Mouse (Mus musculus) forebrain, embryonic 13.5 days (tissue): ENCODE measurements around the gene Arntl. TPM values are rescaled to one million over a fixed set of nuclear protein-coding genes. Genes with fewer than 3 reads are reported as not detected.

Source experiments
- ATAC-seq: fragments of 200-750 bp; cut with Nextera tagmentation; 2 replicates; pipeline ENCODE4 v1.8.0; 2017
- H3K27ac ChIP-seq: fragments of 300-500 bp; sonication (generic); 2 replicates; pipeline ENCODE4 v1.5.1; 2015; ENCODE audit warnings: inconsistent platforms, mild to moderate bottlenecking, moderate library complexity
- H3K27me3 ChIP-seq: fragments of 300-500 bp; sonication (generic); 2 replicates; pipeline ENCODE4 v1.6.1; 2015; ENCODE audit warnings: mild to moderate bottlenecking, inconsistent platforms
- H3K36me3 ChIP-seq: fragments of 300-500 bp; sonication (generic); 2 replicates; pipeline ENCODE4 v1.6.1; 2015; ENCODE audit warnings: mild to moderate bottlenecking, inconsistent platforms; ENCODE audit not compliant: poor library complexity, severe bottlenecking
- H3K4me1 ChIP-seq: fragments of 300-500 bp; sonication (generic); 2 replicates; pipeline ENCODE4 v1.6.1; 2015; ENCODE audit warnings: inconsistent platforms
- H3K4me2 ChIP-seq: fragments of 300-500 bp; sonication (generic); 2 replicates; pipeline ENCODE4 v1.6.1; 2015; ENCODE audit warnings: inconsistent platforms, mild to moderate bottlenecking, moderate library complexity
- H3K4me3 ChIP-seq: fragments of 300-500 bp; sonication (generic); 2 replicates; pipeline ENCODE4 v1.5.1; 2015; ENCODE audit warnings: mild to moderate bottlenecking, inconsistent platforms
- H3K9ac ChIP-seq: fragments of 300-500 bp; sonication (generic); 2 replicates; pipeline ENCODE4 v1.6.1; 2015; ENCODE audit warnings: mild to moderate bottlenecking, inconsistent platforms
- H3K9me3 ChIP-seq: fragments of 300-500 bp; sonication (generic); replicated peaks from 2 replicates; pipeline ENCODE4 v1.6.1; 2016; ENCODE audit warnings: inconsistent platforms
- WGBS: fragments of 180-500 bp; shearing (Covaris S2); methylation state at CpG from one replicate; pipeline ENCODE4 v1.1.7; 2015; 5-methylcytosine and 5-hydroxymethylcytosine counted together
- polyA plus RNA-seq: library from polyadenylated mRNA; unstranded; fragments of >200 nt; fragmentation: Nextera tagmentation; extraction: Ambion mirVana; gene quantifications from 2 replicates; pipeline ENCODE4 v1.2.1, GENCODE M21; 2015

Gene Arntl
- polyA plus RNA-seq, result 9.5 and 10.1 TPM in 2 replicates

GRCm38 (mm10) chr7:113206644-113207470 is at the start of gene Arntl:
TSS of gene Arntl (plus strand) at chr7:113207465.
- Histone ChIP-seq H3K4me3 (peak within 1 kb of the TSS; percentile 74), H3K27me3 (peaks cover 60% of the 10 kb centered on the region), H3K4me1 (peaks cover 17% of the 10 kb centered on the region), H3K9me3 (no peaks in the 10 kb centered on the region; the same call in 1 of the 2 replicates), H3K36me3 (no peaks in the 10 kb centered on the region), H3K4me2 (peak within 1 kb of the TSS; percentile 84), H3K27ac (peak within 1 kb of the TSS; percentile 76), H3K9ac (peak within 1 kb of the TSS; percentile 78)
- WGBS, result under 1% methylated on average over 52 of the region's 52 CpGs
- ATAC-seq, result peak; percentile 99

DNA sequence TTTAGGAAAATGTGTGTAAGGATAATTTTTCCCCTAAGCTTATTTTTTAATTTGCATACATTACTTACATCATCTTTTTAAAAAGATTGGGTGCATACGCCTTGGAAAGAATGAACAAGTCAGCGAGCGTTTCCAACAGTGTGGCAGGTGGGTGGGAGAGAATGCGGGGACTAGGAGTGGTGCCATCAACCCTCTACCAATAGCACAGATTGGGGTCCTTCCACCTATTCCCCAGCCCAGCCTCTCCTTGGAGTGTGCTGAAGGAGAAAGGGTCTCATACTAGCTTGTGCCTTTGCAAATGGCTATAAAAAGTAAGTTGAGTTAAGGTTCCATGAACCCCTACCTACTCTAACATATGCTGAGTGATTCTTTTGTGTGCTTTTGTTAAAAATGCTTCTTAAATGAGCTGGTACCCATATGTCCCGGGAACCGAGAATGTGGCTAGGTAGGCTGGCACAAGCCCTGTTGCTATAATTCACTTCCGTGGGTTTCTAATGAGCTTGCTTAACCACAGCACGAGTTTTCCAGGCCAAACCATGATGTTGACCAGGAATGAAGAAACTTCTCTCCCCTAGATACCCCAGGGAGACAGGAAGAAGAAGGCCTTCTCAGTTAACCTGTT is 46.1 kb upstream of the Arntl start:
- Histone ChIP-seq H3K4me3 (no peak overlapping the region), H3K4me2 (no peak overlapping the region), H3K9ac (no peak overlapping the region), H3K36me3 (no peaks in the 10 kb centered on the region), H3K9me3 (no peaks in the 10 kb centered on the region), H3K27me3 (no peaks in the 10 kb centered on the region), H3K27ac (no peak overlapping the region), H3K4me1 (peaks cover 12% of the 10 kb centered on the region)
- 92% methylated on average over 8 of the region's 8 CpGs for WGBS
- no peak for ATAC-seq

DNA sequence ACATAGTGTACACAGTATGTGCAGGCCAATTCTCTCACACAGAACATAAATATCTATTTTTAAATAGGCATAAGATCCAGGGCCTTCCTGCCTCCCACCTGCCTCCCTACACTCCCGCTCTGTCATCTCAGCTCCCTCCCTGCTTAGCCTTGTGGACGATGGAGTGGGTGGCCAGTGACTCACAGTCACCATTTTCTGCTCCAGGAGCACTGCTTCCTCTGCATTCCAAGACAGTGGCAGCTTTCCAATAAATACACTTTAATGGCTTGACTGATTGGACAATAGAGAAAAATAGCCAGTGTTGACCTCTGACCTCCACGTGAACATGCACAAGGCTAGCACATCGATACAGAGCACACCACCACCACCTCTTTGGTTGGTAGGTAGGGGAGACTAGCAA is 42.5 kb upstream of the Arntl start:
- Histone ChIP-seq H3K9ac (no peak overlapping the region), H3K27me3 (no peaks in the 10 kb centered on the region), H3K4me3 (no peak overlapping the region), H3K36me3 (no peaks in the 10 kb centered on the region), H3K27ac (no peak overlapping the region), H3K4me2 (no peak overlapping the region), H3K9me3 (no peaks in the 10 kb centered on the region), H3K4me1 (no peaks in the 10 kb centered on the region)
- ATAC-seq, result no peak
- WGBS, result 80% methylated on average over 4 of the region's 4 CpGs

DNA sequence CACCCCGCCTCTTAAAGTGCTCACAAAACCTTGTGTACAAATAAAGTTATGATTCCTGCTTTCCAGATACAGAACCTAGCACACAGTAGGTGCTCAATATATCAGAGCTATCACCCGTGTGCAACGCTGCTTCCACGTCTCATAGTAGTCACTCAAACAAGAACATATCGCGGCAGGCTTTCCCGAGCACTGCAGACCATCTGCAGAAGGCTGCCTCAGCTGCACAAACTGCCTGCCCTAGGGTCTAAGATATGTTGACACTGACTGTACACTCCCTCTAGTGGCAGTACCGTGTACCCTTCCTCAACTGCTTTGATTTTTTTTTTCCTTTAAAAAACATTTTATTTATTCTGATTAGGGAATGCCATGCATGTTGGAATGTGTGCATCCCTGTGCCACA is 40.2 kb upstream of the Arntl start:
- Histone ChIP-seq H3K9me3 (no peaks in the 10 kb centered on the region), H3K4me3 (no peak overlapping the region), H3K36me3 (no peaks in the 10 kb centered on the region), H3K4me2 (no peak overlapping the region), H3K9ac (no peak overlapping the region), H3K27me3 (no peaks in the 10 kb centered on the region), H3K27ac (no peak overlapping the region), H3K4me1 (no peaks in the 10 kb centered on the region)
- peak; percentile 57 for ATAC-seq
- 43% methylated on average over 8 of the region's 8 CpGs for WGBS

DNA sequence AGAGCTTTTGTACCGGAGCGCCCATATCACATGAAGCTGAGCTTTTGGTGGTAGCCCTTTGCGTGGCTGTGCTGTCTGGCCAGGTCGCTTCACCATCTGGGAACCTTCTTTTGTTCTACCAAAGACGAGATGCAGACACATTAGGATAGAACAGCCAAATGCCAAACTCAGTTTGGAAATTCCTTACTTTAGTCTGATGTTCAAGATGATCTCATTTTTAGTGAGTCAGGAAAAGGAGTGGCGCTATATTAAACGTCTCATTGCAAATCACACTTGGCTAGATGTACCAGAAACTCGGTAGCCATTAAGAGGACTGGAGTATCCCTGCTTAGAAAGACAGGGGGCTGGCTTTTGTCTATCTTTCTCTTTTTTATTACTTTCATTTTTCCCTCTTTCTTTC is 38.7 kb upstream of the Arntl start:
- no peak for ATAC-seq

DNA sequence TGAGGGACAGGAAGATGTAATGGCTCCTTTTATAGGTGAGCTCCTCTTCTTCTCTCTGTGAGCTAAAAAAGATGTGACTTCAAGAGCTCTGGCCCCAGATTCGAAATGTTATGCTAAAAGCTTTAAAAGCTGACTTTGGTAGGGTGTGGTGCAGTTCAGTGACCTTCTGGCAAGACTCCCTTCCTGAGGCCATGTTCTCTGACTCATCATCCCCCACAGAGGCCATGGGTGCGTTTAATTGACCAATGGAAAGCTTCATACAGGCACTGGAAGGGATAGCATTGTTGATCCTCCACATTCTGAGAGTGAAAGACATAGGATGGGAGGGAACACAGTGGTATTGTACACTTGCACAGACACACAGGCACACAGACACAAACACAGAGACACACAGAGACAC is 34.8 kb upstream of the Arntl start:
- 57% methylated on average over 2 of the region's 2 CpGs for WGBS

More for the DNA sequence above, 38.7 kb upstream of the Arntl start:
- Histone ChIP-seq H3K9ac (no peak overlapping the region), H3K9me3 (no peaks in the 10 kb centered on the region), H3K27me3 (no peaks in the 10 kb centered on the region), H3K27ac (no peak overlapping the region), H3K4me1 (no peaks in the 10 kb centered on the region), H3K4me2 (no peak overlapping the region), H3K36me3 (no peaks in the 10 kb centered on the region), H3K4me3 (no peak overlapping the region)
- WGBS, result 85% methylated on average over 8 of the region's 8 CpGs

GRCm38 (mm10) chr7:113175481-113175880 is 31.8 kb upstream of the Arntl start:
- Histone ChIP-seq H3K4me1 (no peaks in the 10 kb centered on the region), H3K36me3 (no peaks in the 10 kb centered on the region), H3K4me2 (no peak overlapping the region), H3K27me3 (no peaks in the 10 kb centered on the region), H3K27ac (no peak overlapping the region), H3K9me3 (no peaks in the 10 kb centered on the region), H3K9ac (no peak overlapping the region), H3K4me3 (no peak overlapping the region)
- no peak for ATAC-seq
- 85% methylated on average over 4 of the region's 4 CpGs for WGBS

More for the DNA sequence above, 34.8 kb upstream of the Arntl start:
- H3K4me2 ChIP-seq, result no peak overlapping the region
- H3K36me3 ChIP-seq, result no peaks in the 10 kb centered on the region
- no peak overlapping the region for H3K4me3 ChIP-seq
- H3K27me3 ChIP-seq, result no peaks in the 10 kb centered on the region
- no peaks in the 10 kb centered on the region for H3K4me1 ChIP-seq
- H3K9me3 ChIP-seq, result no peaks in the 10 kb centered on the region
- no peak overlapping the region for H3K9ac ChIP-seq
- H3K27ac ChIP-seq, result no peak overlapping the region
- ATAC-seq, result no peak

DNA sequence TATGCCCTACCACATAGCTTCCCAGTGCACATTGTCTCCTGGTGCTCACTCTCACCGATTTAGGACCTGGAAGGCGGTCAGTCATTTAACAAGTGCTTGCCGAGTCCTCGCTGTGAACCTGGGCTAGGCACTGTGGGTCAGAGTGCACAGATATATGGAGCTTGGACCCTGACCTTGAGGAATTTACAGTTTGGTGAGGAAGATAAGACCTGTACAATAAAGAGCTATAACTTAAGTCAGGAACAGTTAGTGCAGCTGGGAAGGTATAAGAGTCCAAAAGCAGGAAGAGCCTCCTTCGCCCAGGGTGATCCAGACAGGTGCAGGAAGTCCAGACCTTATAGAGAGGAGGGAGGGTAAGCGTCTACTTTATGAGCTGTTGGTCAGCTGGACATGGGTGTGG is 29.2 kb upstream of the Arntl start:
- WGBS, result 91% methylated on average over 6 of the region's 6 CpGs
- H3K9ac ChIP-seq, result no peak overlapping the region
- no peaks in the 10 kb centered on the region for H3K36me3 ChIP-seq
- no peak overlapping the region for H3K27ac ChIP-seq
- H3K4me1 ChIP-seq, result no peaks in the 10 kb centered on the region
- H3K9me3 ChIP-seq, result no peaks in the 10 kb centered on the region
- ATAC-seq, result no peak
- H3K4me3 ChIP-seq, result no peak overlapping the region
- no peak overlapping the region for H3K4me2 ChIP-seq
- no peaks in the 10 kb centered on the region for H3K27me3 ChIP-seq

DNA sequence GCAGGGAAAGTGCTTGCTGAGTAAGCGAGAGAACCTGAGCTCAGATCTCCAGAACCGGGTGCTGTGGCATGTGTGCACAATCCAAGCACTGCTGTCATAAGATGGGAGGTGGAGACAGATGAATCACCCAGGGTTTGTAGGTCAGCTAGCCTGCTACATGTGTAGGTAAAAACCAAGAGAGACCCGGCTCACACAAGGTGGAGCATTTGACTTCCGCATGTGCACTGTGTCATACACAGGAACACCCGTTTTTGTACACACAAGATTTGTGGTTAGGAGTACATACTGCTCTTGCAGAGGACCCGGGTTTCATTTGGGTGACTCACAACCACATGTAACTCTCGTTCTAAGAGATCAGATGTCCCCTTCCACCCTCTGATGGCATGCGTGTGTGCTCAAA is 23.5 kb upstream of the Arntl start:
- Histone ChIP-seq H3K4me1 (no peaks in the 10 kb centered on the region), H3K9ac (no peak overlapping the region), H3K36me3 (no peaks in the 10 kb centered on the region), H3K4me3 (no peak overlapping the region), H3K9me3 (no peaks in the 10 kb centered on the region), H3K4me2 (no peak overlapping the region), H3K27me3 (no peaks in the 10 kb centered on the region), H3K27ac (no peak overlapping the region)
- 93% methylated on average over 8 of the region's 8 CpGs for WGBS
- no peak for ATAC-seq

DNA sequence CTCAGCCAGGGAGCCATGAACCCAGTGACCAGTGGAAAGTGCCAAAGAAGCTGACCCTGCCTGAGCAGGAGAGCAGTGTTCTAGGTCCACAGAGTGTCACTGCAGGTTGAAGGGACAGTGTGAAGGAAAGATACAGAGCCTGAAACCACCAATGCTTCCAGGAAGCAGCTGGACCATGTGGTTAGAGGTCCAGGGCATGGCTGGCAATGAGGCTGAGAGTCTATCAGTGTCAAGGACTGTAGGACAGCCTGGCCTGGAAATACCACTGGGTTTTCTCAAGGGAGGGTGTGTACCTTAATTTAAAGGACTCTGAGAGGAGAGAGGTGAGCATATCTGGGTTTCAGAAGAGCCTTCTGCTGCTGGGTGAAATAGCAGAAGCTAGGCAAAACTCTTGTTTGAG is 22.2 kb upstream of the Arntl start:
- Histone ChIP-seq H3K9me3 (no peaks in the 10 kb centered on the region), H3K27ac (no peak overlapping the region), H3K4me3 (no peak overlapping the region), H3K4me1 (no peaks in the 10 kb centered on the region), H3K4me2 (no peak overlapping the region), H3K27me3 (no peaks in the 10 kb centered on the region), H3K9ac (no peak overlapping the region), H3K36me3 (no peaks in the 10 kb centered on the region)
- ATAC-seq, result no peak

DNA sequence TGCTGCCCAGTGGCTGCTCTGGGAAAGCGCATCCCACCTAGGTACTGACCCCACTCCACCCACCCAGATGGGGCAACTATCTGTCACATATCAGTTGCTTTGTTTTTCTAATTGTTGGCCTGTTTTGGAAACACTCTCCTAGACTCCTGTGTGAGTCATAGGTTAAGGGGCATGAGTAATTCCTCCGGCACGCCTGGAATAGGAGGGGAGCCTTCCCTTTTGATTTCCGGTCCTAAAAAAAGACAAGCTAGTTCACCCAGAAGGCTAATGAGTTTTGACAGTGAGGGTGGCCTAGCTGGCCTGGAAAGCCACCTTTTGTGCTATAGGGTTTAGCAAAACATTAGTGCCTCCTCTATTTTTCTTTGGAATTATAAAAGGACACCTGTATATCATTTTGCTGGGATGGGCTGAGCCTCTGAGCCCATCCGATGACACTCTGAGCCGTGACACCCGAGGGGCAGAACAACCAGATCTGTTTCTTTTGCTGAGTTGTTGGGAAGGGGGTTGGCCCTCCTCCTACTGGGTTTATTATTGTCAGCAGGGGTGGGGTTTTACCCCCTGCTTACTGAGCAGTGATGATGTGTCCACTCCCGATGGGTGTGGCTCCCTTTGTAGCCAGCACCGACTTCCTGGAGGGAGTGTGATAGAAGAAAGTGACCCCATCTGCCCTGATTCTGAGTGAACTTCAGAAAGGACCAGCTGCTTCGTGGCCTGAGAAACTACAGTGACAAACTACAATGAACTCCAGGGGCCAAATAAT is 21.0 kb upstream of the Arntl start:
- Histone ChIP-seq H3K36me3 (no peaks in the 10 kb centered on the region), H3K9me3 (peaks cover 4% of the 10 kb centered on the region; the same call in 1 of the 2 replicates), H3K4me1 (no peaks in the 10 kb centered on the region), H3K4me3 (no peak overlapping the region), H3K27ac (no peak overlapping the region), H3K27me3 (no peaks in the 10 kb centered on the region), H3K4me2 (no peak overlapping the region), H3K9ac (no peak overlapping the region)
- no peak for ATAC-seq
- 68% methylated on average over 10 of the region's 10 CpGs for WGBS

- Histone ChIP-seq H3K36me3 (no peaks in the 10 kb centered on the region), H3K27me3 (no peaks in the 10 kb centered on the region), H3K9ac (no peak overlapping the region), H3K4me1 (no peaks in the 10 kb centered on the region), H3K9me3 (peaks cover 4% of the 10 kb centered on the region; the same call in 1 of the 2 replicates), H3K27ac (no peak overlapping the region), H3K4me2 (no peak overlapping the region), H3K4me3 (no peak overlapping the region)
- no peak for ATAC-seq
- WGBS, result 59% methylated on average over 2 of the region's 2 CpGs
Measured at GRCm38 (mm10) chr7:113188091-113188490, 19.2 kb upstream of the Arntl start.
